Mouse (Mus musculus) embryonic fibroblast, embryonic 13.5 days (primary cell): Measurements from ENCODE around the gene Clec11a. TPM values are rescaled to one million over a fixed set of nuclear protein-coding genes. Genes with fewer than 3 reads are reported as not detected.

Experiments used
- H3K27ac ChIP-seq: 2 replicates; pipeline ENCODE4 v1.5.1; 2012; ENCODE audit warnings: low read length, control low read depth, inconsistent platforms; ENCODE audit not compliant: insufficient read depth
- H3K4me1 ChIP-seq: 2 replicates; pipeline ENCODE4 v1.6.1; 2011; ENCODE audit warnings: low read length; ENCODE audit not compliant: control insufficient read depth, insufficient read depth
- H3K4me3 ChIP-seq: 2 replicates; pipeline ENCODE4 v1.5.1; 2011; ENCODE audit warnings: mild to moderate bottlenecking, control low read depth, low read length; ENCODE audit not compliant: insufficient read depth
- CTCF ChIP-seq: IDR thresholded peaks from 2 replicates; pipeline ENCODE4 v1.5.1; 2011; ENCODE audit warnings: mild to moderate bottlenecking, control low read depth, low read length, moderate library complexity, borderline replicate concordance; ENCODE audit not compliant: insufficient read depth
- POLR2A ChIP-seq: IDR thresholded peaks from 2 replicates; pipeline ENCODE4 v1.6.1; 2011; ENCODE audit warnings: low read depth, mild to moderate bottlenecking, control low read depth, low read length, moderate library complexity
- polyA plus RNA-seq: library from polyadenylated mRNA; stranded (reverse); fragments of >200 nt; gene quantifications from 2 replicates; pipeline ENCODE4 v1.2.4, GENCODE M21; 2011; ENCODE audit warnings: low read depth; ENCODE audit not compliant: missing spikeins, insufficient read length

The Clec11a gene
- polyA plus RNA-seq = 2.6 and 13.4 TPM in 2 replicates

GRCm38 (mm10) chr7:44306516-44307240 is at the start of gene Clec11a:
Gene Clec11a (minus strand): TSS chr7:44306902.
- Histone ChIP-seq H3K27ac (peak within 1 kb of the TSS; percentile 42; the same call in 1 of the 2 replicates), H3K4me3 (no peak within 1 kb of the TSS), H3K4me1 (no peaks in the 10 kb centered on the region; the same call in 1 of the 2 replicates)
- TF ChIP-seq CTCF (no peak), POLR2A (no peak; the same call in 1 of the 2 replicates)

- Histone ChIP-seq H3K4me3 (no peak overlapping the region), H3K27ac (no peak overlapping the region), H3K4me1 (peaks cover 2% of the 10 kb centered on the region; the same call in 1 of the 2 replicates)
- TF ChIP-seq POLR2A (no peak), CTCF (no peak)
Observed at GRCm38 (mm10) chr7:44355411-44355810, 48.7 kb upstream of the Clec11a start.

- Histone ChIP-seq H3K4me1 (peaks cover 2% of the 10 kb centered on the region; the same call in 1 of the 2 replicates), H3K4me3 (no peak overlapping the region)
Observed at GRCm38 (mm10) chr7:44353601-44354340, 47.1 kb upstream of the Clec11a start.

GRCm38 (mm10) chr7:44352750-44353600 is 46.3 kb upstream of the Clec11a start:
- peaks cover 2% of the 10 kb centered on the region; the same call in 1 of the 2 replicates for H3K4me1 ChIP-seq
- H3K27ac ChIP-seq = no peak overlapping the region
- H3K4me3 ChIP-seq = no peak overlapping the region
- TF ChIP-seq POLR2A (no peak), CTCF (no peak)

More at GRCm38 (mm10) chr7:44353601-44354340, 47.1 kb upstream of the Clec11a start:
- no peak overlapping the region for H3K27ac ChIP-seq
- TF ChIP-seq CTCF = no peak
- TF ChIP-seq POLR2A = no peak

- Histone ChIP-seq H3K27ac (no peak overlapping the region), H3K4me1 (peaks cover 2% of the 10 kb centered on the region; the same call in 1 of the 2 replicates), H3K4me3 (no peak overlapping the region)
- TF ChIP-seq CTCF (no peak), POLR2A (no peak)
Observed at GRCm38 (mm10) chr7:44351881-44352749, 45.4 kb upstream of the Clec11a start.

- H3K4me1 ChIP-seq = no peaks in the 10 kb centered on the region
- no peak for TF ChIP-seq POLR2A
- no peak for TF ChIP-seq CTCF
- no peak overlapping the region for H3K27ac ChIP-seq
- H3K4me3 ChIP-seq = no peak overlapping the region
Observed at GRCm38 (mm10) chr7:44350957-44351711, 44.4 kb upstream of the Clec11a start.

GRCm38 (mm10) chr7:44349043-44349442 is 42.3 kb upstream of the Clec11a start:
- Histone ChIP-seq H3K4me1 (no peaks in the 10 kb centered on the region), H3K4me3 (no peak overlapping the region), H3K27ac (no peak overlapping the region)
- TF ChIP-seq POLR2A (no peak), CTCF (no peak)

GRCm38 (mm10) chr7:44344622-44345021 is 37.9 kb upstream of the Clec11a start:
- TF ChIP-seq CTCF = no peak
- TF ChIP-seq POLR2A = no peak
- H3K27ac ChIP-seq = no peak overlapping the region

More at GRCm38 (mm10) chr7:44344622-44345021, 37.9 kb upstream of the Clec11a start:
- Histone ChIP-seq H3K4me3 (no peak overlapping the region), H3K4me1 (no peaks in the 10 kb centered on the region)
